Mouse (Mus musculus) olfactory bulb, adult 2 months (tissue): ENCODE results near the gene Gm21973.

ENCODE experiments used
- CTCF ChIP-seq: fragments of 200-500 bp; IDR thresholded peaks from 2 replicates; pipeline ENCODE4 v1.5.1; 2012; ENCODE audit warnings: low read depth, mild to moderate bottlenecking, low read length, moderate library complexity; ENCODE audit not compliant: insufficient read depth
- POLR2A ChIP-seq: fragments of 200-500 bp; IDR thresholded peaks from 2 replicates; pipeline ENCODE4 v1.6.1; 2012; ENCODE audit warnings: mild to moderate bottlenecking, low read depth, low read length, moderate library complexity; ENCODE audit not compliant: insufficient read depth

GRCm38 (mm10) chr15:10281546-10281945 is 43.6 kb upstream of the Gm21973 start:
- TF ChIP-seq POLR2A (no peak), CTCF (no peak)
